Mouse (Mus musculus): ENCODE measurements at regions not wholly inside any gene's neighbourhood (a gene's known extent, or its start where the extent isn't known, plus 50 kb on each side); places are given as distances from the start of the nearest gene placed in this dataset.

DNA sequence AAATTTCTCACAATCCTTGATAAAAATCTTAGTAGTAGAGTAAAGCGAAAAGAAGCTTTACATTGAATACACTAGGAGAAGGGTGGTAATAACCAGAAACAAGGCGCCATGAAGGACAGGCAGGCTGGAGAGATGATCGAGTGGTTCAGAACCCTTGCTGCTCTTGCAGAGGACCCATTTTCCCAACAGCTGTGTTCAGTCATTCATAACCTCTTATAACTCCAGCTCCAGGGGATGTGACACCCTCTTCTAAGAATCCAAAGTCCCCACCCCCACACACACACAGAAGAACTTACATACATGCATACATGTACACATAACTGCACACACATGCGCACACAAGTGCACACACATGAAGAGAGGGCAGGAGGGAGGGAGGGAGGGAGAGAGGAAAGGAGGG, 190.5 kb downstream of the Ice1 start:
- H3K4me1 ChIP-seq (replicated peaks; ENCODE audit: control insufficient read depth, insufficient read depth): no peaks in the 10 kb centered on the region
- 81% methylated on average over 4 of the region's 4 CpGs for WGBS
- H3K9me3 ChIP-seq (ENCODE audit: control insufficient read depth, low read length): no peaks in the 10 kb centered on the region
- H3K9ac ChIP-seq (ENCODE audit: low read length): no peak overlapping the region
- ATAC-seq (ENCODE audit: low FRiP score, low TSS enrichment): no peak
- no peaks in the 10 kb centered on the region for H3K36me3 ChIP-seq (ENCODE audit: control insufficient read depth, insufficient read depth, low read length)
- no peak overlapping the region for H3K4me2 ChIP-seq (replicated peaks; ENCODE audit: low read depth)
- H3K27ac ChIP-seq (replicated peaks): no peak overlapping the region
- H3K27me3 ChIP-seq (ENCODE audit: control insufficient read depth, insufficient read depth, low read length): no peaks in the 10 kb centered on the region
- H3K4me3 ChIP-seq (ENCODE audit: low read depth, low read length): no peak overlapping the region
- DNase-seq (ENCODE audit: low spot score): no peak
- TF ChIP-seq EP300 (optimal IDR thresholded peaks at IDR 0.05): no peak
- TF ChIP-seq CTCF (IDR thresholded peaks at IDR 0.05; ENCODE audit: low read depth): no peak

DNA sequence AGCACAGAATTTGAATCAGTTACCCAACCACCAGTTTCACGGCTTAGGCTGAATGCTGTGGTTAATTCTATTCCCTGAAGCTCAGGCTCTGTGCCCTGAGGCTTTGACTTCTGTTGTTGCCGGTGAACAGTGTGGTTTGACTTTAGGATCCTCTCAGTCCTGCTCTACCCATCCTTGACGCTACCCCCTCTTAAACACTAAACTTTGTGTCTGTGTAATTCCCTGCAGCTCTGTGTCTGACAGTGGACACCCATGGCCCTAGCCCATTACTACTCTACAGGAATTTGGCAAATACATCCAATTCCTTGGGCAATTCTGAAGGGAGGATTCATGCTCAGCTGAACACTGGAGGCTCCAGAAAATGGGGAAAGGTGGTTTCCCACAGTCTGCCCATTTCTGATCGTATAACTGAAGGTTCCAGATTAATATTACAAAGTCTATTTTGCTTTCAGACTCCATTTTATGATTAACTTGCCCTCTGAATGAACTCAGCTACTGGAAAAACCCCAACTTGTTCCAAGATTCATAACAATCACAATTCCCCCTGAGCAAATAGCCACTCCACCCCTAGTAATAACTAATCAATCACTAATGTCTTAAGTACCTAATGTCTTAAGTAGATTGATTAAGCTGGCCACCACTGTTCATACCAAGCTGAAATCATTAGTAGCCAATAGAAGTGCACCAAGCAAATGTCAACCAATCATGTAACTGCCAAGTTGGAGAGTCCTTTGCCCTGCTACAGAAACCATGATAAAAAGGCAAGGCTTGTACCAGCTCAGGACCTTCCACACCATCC, 182.6 kb downstream of the Ice1 start:
- WGBS: 72% methylated on average over 4 of the region's 4 CpGs
- ATAC-seq (ENCODE audit: low FRiP score, low TSS enrichment) (peak; percentile 77), DNase-seq (ENCODE audit: low spot score) (no peak)
- Histone ChIP-seq H3K36me3 (ENCODE audit: control insufficient read depth, insufficient read depth, low read length) (no peaks in the 10 kb centered on the region), H3K27me3 (ENCODE audit: control insufficient read depth, insufficient read depth, low read length) (no peaks in the 10 kb centered on the region), H3K9ac (ENCODE audit: low read length) (no peak overlapping the region), H3K4me1 (replicated peaks; ENCODE audit: control insufficient read depth, insufficient read depth) (no peaks in the 10 kb centered on the region), H3K4me3 (ENCODE audit: low read depth, low read length) (no peak overlapping the region), H3K27ac (replicated peaks) (no peak overlapping the region), H3K9me3 (ENCODE audit: control insufficient read depth, low read length) (no peaks in the 10 kb centered on the region), H3K4me2 (replicated peaks; ENCODE audit: low read depth) (no peak overlapping the region)
- no peak for TF ChIP-seq EP300 (optimal IDR thresholded peaks at IDR 0.05)
- TF ChIP-seq CTCF (IDR thresholded peaks at IDR 0.05; ENCODE audit: low read depth): no peak

DNA sequence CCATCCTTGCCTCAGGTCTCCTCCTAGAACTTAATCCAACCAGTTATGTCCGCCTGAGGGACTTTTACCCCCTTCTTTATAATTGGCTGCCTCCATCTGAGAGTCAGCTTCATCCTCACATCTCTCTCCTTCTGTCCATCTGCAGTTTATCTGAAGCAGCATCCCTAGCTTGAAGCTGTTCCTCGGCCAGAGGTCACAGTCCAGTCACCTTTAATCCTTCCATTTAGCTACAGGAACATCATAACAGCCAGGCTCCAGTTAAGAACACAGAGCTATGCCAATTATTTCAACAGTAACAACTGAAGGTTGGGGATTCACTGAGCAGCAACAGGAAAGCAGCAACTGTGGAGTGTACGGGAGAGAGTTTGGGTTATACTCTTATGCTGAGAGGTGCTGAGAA, 179.0 kb downstream of the Ice1 start:
- no peak overlapping the region for H3K27ac ChIP-seq (replicated peaks)
- H3K36me3 ChIP-seq (ENCODE audit: control insufficient read depth, insufficient read depth, low read length): no peaks in the 10 kb centered on the region
- TF ChIP-seq CTCF (IDR thresholded peaks at IDR 0.05; ENCODE audit: low read depth) (no peak), EP300 (optimal IDR thresholded peaks at IDR 0.05) (no peak)
- no peaks in the 10 kb centered on the region for H3K27me3 ChIP-seq (ENCODE audit: control insufficient read depth, insufficient read depth, low read length)
- WGBS: 67% methylated on average over 3 of the region's 3 CpGs
- H3K9me3 ChIP-seq (ENCODE audit: control insufficient read depth, low read length): no peaks in the 10 kb centered on the region
- no peak overlapping the region for H3K4me3 ChIP-seq (ENCODE audit: low read depth, low read length)
- H3K9ac ChIP-seq (ENCODE audit: low read length): no peak overlapping the region
- no peak for ATAC-seq (ENCODE audit: low FRiP score, low TSS enrichment)
- H3K4me1 ChIP-seq (replicated peaks; ENCODE audit: control insufficient read depth, insufficient read depth): no peaks in the 10 kb centered on the region
- H3K4me2 ChIP-seq (replicated peaks; ENCODE audit: low read depth): no peak overlapping the region
- DNase-seq (ENCODE audit: low spot score): no peak

DNA sequence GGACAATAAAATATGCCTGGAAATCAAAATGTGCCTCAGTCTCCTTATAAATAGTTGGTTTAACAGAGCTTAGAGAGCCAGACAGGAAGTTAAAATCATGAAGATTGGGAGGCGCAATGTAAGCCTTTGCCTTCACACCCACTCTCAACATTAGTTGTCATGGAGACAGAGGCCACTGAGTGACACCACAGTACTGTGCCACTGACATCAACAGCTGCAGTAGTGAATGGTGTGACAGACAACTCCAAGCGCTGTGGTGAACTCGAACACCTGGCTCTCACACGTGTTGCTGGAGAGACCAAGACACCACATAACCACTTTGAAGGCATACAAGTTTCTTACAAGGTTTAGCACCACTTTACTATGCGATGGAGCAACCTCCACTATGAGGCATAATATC, 172.4 kb downstream of the Ice1 start:
- Histone ChIP-seq H3K4me2 (replicated peaks; ENCODE audit: low read depth) (no peak overlapping the region), H3K4me3 (ENCODE audit: low read depth, low read length) (no peak overlapping the region), H3K9ac (ENCODE audit: low read length) (no peak overlapping the region), H3K4me1 (replicated peaks; ENCODE audit: control insufficient read depth, insufficient read depth) (no peaks in the 10 kb centered on the region), H3K36me3 (ENCODE audit: control insufficient read depth, insufficient read depth, low read length) (no peaks in the 10 kb centered on the region), H3K27me3 (ENCODE audit: control insufficient read depth, insufficient read depth, low read length) (no peaks in the 10 kb centered on the region), H3K9me3 (ENCODE audit: control insufficient read depth, low read length) (no peaks in the 10 kb centered on the region), H3K27ac (replicated peaks) (no peak overlapping the region)
- WGBS: 69% methylated on average over 5 of the region's 5 CpGs
- ATAC-seq (ENCODE audit: low FRiP score, low TSS enrichment): no peak
- TF ChIP-seq CTCF (IDR thresholded peaks at IDR 0.05; ENCODE audit: low read depth) (no peak), EP300 (optimal IDR thresholded peaks at IDR 0.05) (no peak)
- no peak for DNase-seq (ENCODE audit: low spot score)

DNA sequence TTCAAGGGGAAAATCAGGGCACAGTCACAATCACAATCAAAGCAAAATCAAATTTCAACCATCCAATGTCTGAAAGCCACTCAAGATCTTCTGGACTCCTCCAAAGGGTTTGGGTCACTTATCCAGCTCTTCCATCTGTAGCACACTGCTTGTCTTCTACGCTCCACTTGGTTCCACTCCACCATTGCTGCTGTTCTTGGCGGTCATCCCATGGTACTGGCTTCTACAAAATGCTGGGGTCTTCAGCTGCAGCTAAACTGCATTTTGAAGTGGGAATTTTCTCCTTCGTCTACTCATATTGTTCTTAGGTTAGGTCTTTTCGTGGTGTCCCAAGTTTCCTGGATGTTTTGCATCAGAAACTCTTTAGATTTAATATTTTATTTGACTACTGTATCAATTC, 162.7 kb downstream of the Ice1 start:
- H3K27ac ChIP-seq (replicated peaks): no peak overlapping the region
- no peak for DNase-seq (ENCODE audit: low spot score)
- H3K9ac ChIP-seq (ENCODE audit: low read length): no peak overlapping the region
- no peak for ATAC-seq (ENCODE audit: low FRiP score, low TSS enrichment)
- no peaks in the 10 kb centered on the region for H3K9me3 ChIP-seq (ENCODE audit: control insufficient read depth, low read length)
- H3K4me2 ChIP-seq (replicated peaks; ENCODE audit: low read depth): no peak overlapping the region
- H3K4me3 ChIP-seq (ENCODE audit: low read depth, low read length): no peak overlapping the region
- H3K4me1 ChIP-seq (replicated peaks; ENCODE audit: control insufficient read depth, insufficient read depth): no peaks in the 10 kb centered on the region
- TF ChIP-seq EP300 (optimal IDR thresholded peaks at IDR 0.05): no peak
- TF ChIP-seq CTCF (IDR thresholded peaks at IDR 0.05; ENCODE audit: low read depth): no peak
- H3K36me3 ChIP-seq (ENCODE audit: control insufficient read depth, insufficient read depth, low read length): no peaks in the 10 kb centered on the region
- H3K27me3 ChIP-seq (ENCODE audit: control insufficient read depth, insufficient read depth, low read length): no peaks in the 10 kb centered on the region
- 82% methylated on average over 4 of the region's 4 CpGs for WGBS

DNA sequence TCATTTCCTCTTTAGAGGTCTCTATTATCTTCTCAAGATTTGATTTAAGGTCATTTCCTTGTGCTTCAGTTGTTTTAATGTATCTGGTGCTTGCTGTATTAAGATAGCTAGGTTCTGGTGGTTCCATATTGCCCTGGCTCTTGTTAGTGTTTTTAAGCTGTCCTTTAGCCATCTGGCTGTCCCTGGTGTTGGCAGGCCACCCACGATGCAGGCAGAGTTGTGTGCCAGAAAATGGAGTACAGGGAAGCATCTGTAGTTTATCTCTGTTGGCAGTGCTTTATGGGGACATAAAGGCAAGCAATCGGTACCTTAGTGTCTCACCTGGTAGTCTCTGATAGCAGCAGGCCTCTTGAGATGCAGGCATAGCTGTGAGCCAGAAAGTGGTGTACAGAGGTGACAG, 162.1 kb downstream of the Ice1 start:
- ATAC-seq (ENCODE audit: low FRiP score, low TSS enrichment) (no peak), DNase-seq (ENCODE audit: low spot score) (no peak)
- no peaks in the 10 kb centered on the region for H3K4me1 ChIP-seq (replicated peaks; ENCODE audit: control insufficient read depth, insufficient read depth)
- no peak overlapping the region for H3K4me2 ChIP-seq (replicated peaks; ENCODE audit: low read depth)
- WGBS: 63% methylated on average over 2 of the region's 2 CpGs
- H3K27me3 ChIP-seq (ENCODE audit: control insufficient read depth, insufficient read depth, low read length): no peaks in the 10 kb centered on the region
- no peak overlapping the region for H3K4me3 ChIP-seq (ENCODE audit: low read depth, low read length)
- no peak overlapping the region for H3K9ac ChIP-seq (ENCODE audit: low read length)
- no peaks in the 10 kb centered on the region for H3K36me3 ChIP-seq (ENCODE audit: control insufficient read depth, insufficient read depth, low read length)
- TF ChIP-seq CTCF (IDR thresholded peaks at IDR 0.05; ENCODE audit: low read depth) (no peak), EP300 (optimal IDR thresholded peaks at IDR 0.05) (no peak)
- H3K27ac ChIP-seq (replicated peaks): no peak overlapping the region
- no peaks in the 10 kb centered on the region for H3K9me3 ChIP-seq (ENCODE audit: control insufficient read depth, low read length)

Data from stomach, postnatal 0 days (tissue).